Mouse (Mus musculus) midbrain, embryonic 14.5 days (tissue): Measurements from ENCODE around the gene Cux2. TPM values are rescaled to one million over a fixed set of nuclear protein-coding genes. Genes with fewer than 3 reads are reported as not detected.

ENCODE experiments used
- ATAC-seq: fragments of 200-750 bp; cut with Nextera tagmentation; 2 replicates; pipeline ENCODE4 v1.8.0; 2017; ENCODE audit warnings: moderate number of reproducible peaks, moderate library complexity; ENCODE audit not compliant: low FRiP score, low TSS enrichment
- DNase-seq: peaks from one replicate; pipeline ENCODE4 v3.0.0-alpha.2; 2015
- H3K27ac ChIP-seq: fragments of 300-500 bp; sonication (generic); replicated peaks from 2 replicates; pipeline ENCODE4 v1.5.1; 2014; ENCODE audit warnings: mild to moderate bottlenecking, low read depth, low read length, moderate library complexity
- H3K27me3 ChIP-seq: fragments of 300-500 bp; sonication (generic); 2 replicates; pipeline ENCODE4 v1.6.1; 2014; ENCODE audit warnings: low read length, control low read depth, mixed read lengths; ENCODE audit not compliant: control insufficient read depth, insufficient read depth
- H3K36me3 ChIP-seq: fragments of 300-500 bp; sonication (generic); 2 replicates; pipeline ENCODE4 v1.6.1; 2014; ENCODE audit warnings: low read length, control low read depth; ENCODE audit not compliant: control insufficient read depth, insufficient read depth
- H3K4me1 ChIP-seq: fragments of 300-500 bp; sonication (generic); 2 replicates; pipeline ENCODE4 v1.6.1; 2014; ENCODE audit warnings: mild to moderate bottlenecking, antibody characterized with exemption, low read length, control low read depth; ENCODE audit not compliant: control insufficient read depth, insufficient read depth
- H3K4me2 ChIP-seq: fragments of 300-500 bp; sonication (generic); 2 replicates; pipeline ENCODE4 v1.6.1; 2014; ENCODE audit warnings: mild to moderate bottlenecking, low read length, moderate library complexity
- H3K4me3 ChIP-seq: fragments of 300-500 bp; sonication (generic); replicated peaks from 2 replicates; pipeline ENCODE4 v1.5.1; 2014; ENCODE audit warnings: low read depth, low read length
- H3K9ac ChIP-seq: fragments of 300-500 bp; sonication (generic); replicated peaks from 2 replicates; pipeline ENCODE4 v1.6.1; 2014; ENCODE audit warnings: mild to moderate bottlenecking, low read length, moderate library complexity
- H3K9me3 ChIP-seq: fragments of 300-500 bp; sonication (generic); 2 replicates; pipeline ENCODE4 v1.6.1; 2016; ENCODE audit warnings: low read length, control low read depth, mixed read lengths; ENCODE audit not compliant: control insufficient read depth
- WGBS: fragments of 180-500 bp; shearing (Covaris S2); extraction: QIAGEN DNeasy Blood & Tissue Kit; methylation state at CpG from one replicate; pipeline ENCODE4 v1.1.7; 2014; 5-methylcytosine and 5-hydroxymethylcytosine counted together
- polyA plus RNA-seq: library from polyadenylated mRNA; unstranded; fragments of >200 nt; fragmentation: Nextera tagmentation; extraction: Ambion mirVana; gene quantifications from 2 replicates; pipeline ENCODE4 v1.2.1, GENCODE M21; 2014

Cux2 gene
- polyA plus RNA-seq, 1 experiment from 2014 or later, result 28.8 TPM

GRCm38 (mm10) chr5:122001311-122001710 is 48.6 kb downstream of the Cux2 start:
- no peaks in the 10 kb centered on the region for H3K36me3 ChIP-seq
- peaks cover 4% of the 10 kb centered on the region; the same call in 1 of the 2 replicates for H3K4me1 ChIP-seq
- no peak for ATAC-seq
- H3K27ac ChIP-seq, result no peak overlapping the region
- no peak overlapping the region for H3K9ac ChIP-seq
- H3K9me3 ChIP-seq, result peaks cover under 1% of the 10 kb centered on the region; the same call in 1 of the 2 replicates
- H3K27me3 ChIP-seq, result no peaks in the 10 kb centered on the region
- no peak for DNase-seq
- no peak overlapping the region for H3K4me2 ChIP-seq
- 89% methylated on average over 9 of the region's 9 CpGs for WGBS
- H3K4me3 ChIP-seq, result no peak overlapping the region

- H3K9ac ChIP-seq, result no peak overlapping the region
- no peak overlapping the region for H3K4me3 ChIP-seq
- DNase-seq (no peak), ATAC-seq (no peak)
- no peaks in the 10 kb centered on the region for H3K27me3 ChIP-seq
- H3K4me1 ChIP-seq, result peaks cover 6% of the 10 kb centered on the region; the same call in 1 of the 2 replicates
- H3K27ac ChIP-seq, result no peak overlapping the region
- no peak overlapping the region for H3K4me2 ChIP-seq
- H3K36me3 ChIP-seq, result no peaks in the 10 kb centered on the region
- whole genome bisulfite sequencing, result 84% methylated on average over 16 of the region's 16 CpGs
- no peaks in the 10 kb centered on the region for H3K9me3 ChIP-seq
These were observed 49.5 kb downstream of the Cux2 start for GRCm38 (mm10) chr5:122000381-122000780.

GRCm38 (mm10) chr5:121998981-121999795 is 50.7 kb downstream of the Cux2 start:
- H3K9me3 ChIP-seq, result no peaks in the 10 kb centered on the region
- H3K4me3 ChIP-seq, result no peak overlapping the region
- H3K36me3 ChIP-seq, result no peaks in the 10 kb centered on the region
- DNase-seq (peak; percentile 68), ATAC-seq (no peak)
- H3K4me2 ChIP-seq, result no peak overlapping the region
- no peak overlapping the region for H3K9ac ChIP-seq
- peaks cover 17% of the 10 kb centered on the region for H3K4me1 ChIP-seq
- WGBS, result 67% methylated on average over 10 of the region's 10 CpGs
- H3K27ac ChIP-seq, result no peak overlapping the region
- no peaks in the 10 kb centered on the region for H3K27me3 ChIP-seq

GRCm38 (mm10) chr5:121998281-121998680 is 51.6 kb downstream of the Cux2 start:
- no peaks in the 10 kb centered on the region for H3K9me3 ChIP-seq
- DNase-seq, result no peak
- no peak for ATAC-seq
- no peak overlapping the region for H3K4me2 ChIP-seq
- H3K4me3 ChIP-seq, result no peak overlapping the region
- H3K27ac ChIP-seq, result no peak overlapping the region
- H3K27me3 ChIP-seq, result no peaks in the 10 kb centered on the region
- H3K36me3 ChIP-seq, result no peaks in the 10 kb centered on the region
- H3K9ac ChIP-seq, result no peak overlapping the region
- WGBS, result 88% methylated on average over 7 of the region's 7 CpGs
- peaks cover 20% of the 10 kb centered on the region for H3K4me1 ChIP-seq

DNA sequence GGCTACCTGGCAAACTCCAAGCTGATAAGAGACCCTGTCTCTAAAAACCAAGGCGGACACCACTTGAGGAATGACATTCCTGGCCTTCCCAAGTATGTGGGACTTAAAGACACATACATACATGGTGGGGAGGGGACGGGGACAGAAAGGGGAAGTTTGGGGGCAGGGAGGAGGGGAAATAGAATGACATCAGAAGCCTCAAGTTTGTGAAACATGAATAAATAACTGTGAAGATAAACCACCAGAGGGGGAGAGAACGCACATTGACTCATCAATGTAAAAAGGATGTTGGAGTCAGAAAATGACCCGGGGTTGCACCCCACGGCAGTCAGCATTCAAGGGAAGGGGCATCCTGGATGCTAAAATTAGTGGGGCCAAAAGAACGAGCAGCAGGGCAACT is 53.2 kb downstream of the Cux2 start:
- H3K4me1 ChIP-seq, result peaks cover 17% of the 10 kb centered on the region
- no peak overlapping the region for H3K4me2 ChIP-seq
- WGBS, result 84% methylated on average over 6 of the region's 6 CpGs
- no peak overlapping the region for H3K27ac ChIP-seq
- H3K27me3 ChIP-seq, result no peaks in the 10 kb centered on the region
- ATAC-seq (no peak), DNase-seq (no peak)
- H3K36me3 ChIP-seq, result no peaks in the 10 kb centered on the region
- no peak overlapping the region for H3K9ac ChIP-seq
- no peaks in the 10 kb centered on the region for H3K9me3 ChIP-seq
- no peak overlapping the region for H3K4me3 ChIP-seq

GRCm38 (mm10) chr5:121994808-121995207 is 55.1 kb downstream of the Cux2 start:
- Histone ChIP-seq H3K36me3 (no peaks in the 10 kb centered on the region), H3K9ac (no peak overlapping the region), H3K4me1 (peaks cover 30% of the 10 kb centered on the region), H3K27me3 (no peaks in the 10 kb centered on the region), H3K27ac (no peak overlapping the region), H3K4me2 (no peak overlapping the region), H3K4me3 (no peak overlapping the region), H3K9me3 (no peaks in the 10 kb centered on the region)
- ATAC-seq (no peak; the same call in 1 of the 2 replicates), DNase-seq (peak; percentile 67)
- 24% methylated on average over 12 of the region's 12 CpGs for WGBS

DNA sequence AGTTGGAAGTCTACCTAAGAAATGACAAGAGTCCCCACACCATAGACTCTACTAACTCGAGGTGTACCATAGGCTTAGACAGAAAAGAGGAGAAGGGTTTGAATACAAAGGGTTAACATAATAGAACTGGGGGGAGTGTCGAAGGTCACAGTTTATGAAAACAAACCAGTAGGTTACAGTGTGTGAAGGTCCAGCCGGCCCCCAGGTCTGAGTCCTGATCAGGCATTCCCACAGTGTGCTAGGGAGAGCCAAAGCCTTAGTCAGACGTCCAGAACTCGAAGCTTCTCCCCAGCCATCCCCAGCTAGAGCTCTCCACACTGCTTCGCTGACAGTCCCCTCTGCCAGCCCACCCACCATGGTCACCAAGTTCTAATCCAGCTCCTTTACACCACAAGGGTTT is 58.0 kb downstream of the Cux2 start:
- 57% methylated on average over 6 of the region's 6 CpGs for WGBS
- Histone ChIP-seq H3K4me2 (no peak overlapping the region), H3K27ac (no peak overlapping the region), H3K4me3 (no peak overlapping the region), H3K27me3 (no peaks in the 10 kb centered on the region), H3K36me3 (no peaks in the 10 kb centered on the region), H3K4me1 (peaks cover 30% of the 10 kb centered on the region), H3K9ac (no peak overlapping the region), H3K9me3 (no peaks in the 10 kb centered on the region)
- DNase-seq (no peak), ATAC-seq (no peak)

DNA sequence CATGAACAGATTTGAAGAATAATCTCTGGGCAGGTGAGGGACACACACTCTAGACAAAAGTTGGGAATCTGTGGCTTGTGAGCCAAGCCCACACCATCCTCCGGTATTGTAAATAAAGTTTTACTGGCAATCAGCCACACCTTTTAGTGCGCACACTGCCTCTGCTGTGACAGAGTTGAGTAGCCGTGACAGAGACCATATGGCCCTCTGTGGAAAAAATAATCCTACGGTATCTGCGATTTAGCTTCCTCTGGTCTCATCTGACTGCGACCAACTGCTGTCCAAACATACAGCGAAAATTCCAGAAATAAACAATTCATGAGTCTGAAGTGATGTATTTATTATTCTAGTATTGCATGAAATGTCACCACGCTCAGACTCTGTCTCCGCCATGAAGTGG is 64.0 kb downstream of the Cux2 start:
- Histone ChIP-seq H3K9ac (no peak overlapping the region), H3K27me3 (no peaks in the 10 kb centered on the region), H3K4me3 (no peak overlapping the region), H3K4me2 (no peak overlapping the region), H3K9me3 (no peaks in the 10 kb centered on the region), H3K36me3 (no peaks in the 10 kb centered on the region), H3K27ac (no peak overlapping the region), H3K4me1 (peaks cover 14% of the 10 kb centered on the region; the same call in 1 of the 2 replicates)
- ATAC-seq (no peak), DNase-seq (no peak)
- WGBS, result 81% methylated on average over 9 of the region's 9 CpGs

DNA sequence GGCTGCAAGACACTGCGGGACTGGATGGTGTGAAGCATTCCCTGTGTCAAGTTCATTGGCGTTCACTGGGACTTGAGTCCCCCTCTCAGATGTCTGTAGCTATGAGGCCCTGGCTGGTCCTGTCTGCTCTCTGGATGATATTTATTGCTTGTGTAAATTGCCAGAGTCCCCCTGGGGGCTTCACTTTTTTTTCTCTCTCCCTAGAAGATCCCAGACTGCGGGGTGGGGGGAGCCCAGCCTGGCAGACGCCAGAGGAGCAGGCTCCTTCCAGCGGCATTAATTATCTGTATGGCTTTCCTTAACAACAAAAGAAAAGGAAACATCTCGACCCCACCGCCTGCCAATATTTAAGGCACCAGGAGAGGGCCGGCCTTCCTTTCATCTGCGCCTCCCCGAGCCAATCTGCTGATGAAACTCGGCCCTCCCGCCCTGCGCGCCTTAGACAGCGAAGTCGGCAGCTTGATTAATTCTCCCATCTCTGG is 68.2 kb downstream of the Cux2 start:
- peak; percentile 87 for DNase-seq
- no peak overlapping the region for H3K4me3 ChIP-seq
- H3K27me3 ChIP-seq, result no peaks in the 10 kb centered on the region
- H3K4me2 ChIP-seq, result peak overlapping the region; percentile 37
- no peaks in the 10 kb centered on the region for H3K9me3 ChIP-seq
- peaks cover 9% of the 10 kb centered on the region; the same call in 1 of the 2 replicates for H3K4me1 ChIP-seq
- peak; percentile 55 for ATAC-seq
- peak overlapping the region; percentile 23; the same call in 1 of the 2 replicates for H3K9ac ChIP-seq
- WGBS, result 5% methylated on average over 16 of the region's 16 CpGs
- no peaks in the 10 kb centered on the region for H3K36me3 ChIP-seq
- peak overlapping the region; percentile 88 for H3K27ac ChIP-seq
